Mouse (Mus musculus) frontal cortex, adult 2 months (tissue): ENCODE results near the gene Armc7. TPM values are rescaled to one million over a fixed set of nuclear protein-coding genes. Genes with fewer than 3 reads are reported as not detected.
A peak's percentile ranks its signal among the peaks of the same experiment; 100 is the strongest.
"Not testable (repeated sequence)": the region's sequence is repeated elsewhere in the genome, so short reads cannot be mapped to it uniquely, and the experiment has no call there.

Experiments used
- DNase-seq, 2 experiments: peaks; one replicate each; pipeline ENCODE4 v3.0.0; 2022; ENCODE audit warnings: low spot score in 1 of 2; ENCODE audit errors: extremely low spot score in 1 of 2
- polyA plus RNA-seq: library from polyadenylated mRNA; depleted of rRNA; stranded (reverse); fragments of >200 nt; gene quantifications from 2 replicates; pipeline ENCODE4 v1.2.3, GENCODE M21; 2012

The Armc7 gene
- polyA plus RNA-seq, 1 experiment = 9.9 TPM

DNA sequence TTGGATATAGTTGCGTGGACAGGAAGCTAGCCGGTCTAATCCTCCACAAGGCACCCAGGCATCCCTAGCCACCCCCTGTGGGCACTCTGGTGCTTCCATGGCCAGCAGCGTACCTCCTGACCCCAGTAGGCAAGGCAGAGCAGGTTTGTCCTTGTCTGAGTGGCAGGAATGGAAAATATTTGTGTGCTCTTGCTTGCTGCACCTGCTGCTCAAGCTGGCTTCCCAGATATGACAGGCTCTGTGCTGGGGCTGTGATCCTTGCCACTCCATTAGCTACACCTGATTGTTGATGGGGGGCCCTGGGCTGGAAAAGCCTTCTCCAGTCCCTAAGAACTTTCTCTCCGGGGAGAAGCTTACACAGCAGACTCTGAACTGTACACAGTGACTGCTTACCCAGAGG, 22.2 kb upstream of the Armc7 start:
- no peak for DNase-seq

DNA sequence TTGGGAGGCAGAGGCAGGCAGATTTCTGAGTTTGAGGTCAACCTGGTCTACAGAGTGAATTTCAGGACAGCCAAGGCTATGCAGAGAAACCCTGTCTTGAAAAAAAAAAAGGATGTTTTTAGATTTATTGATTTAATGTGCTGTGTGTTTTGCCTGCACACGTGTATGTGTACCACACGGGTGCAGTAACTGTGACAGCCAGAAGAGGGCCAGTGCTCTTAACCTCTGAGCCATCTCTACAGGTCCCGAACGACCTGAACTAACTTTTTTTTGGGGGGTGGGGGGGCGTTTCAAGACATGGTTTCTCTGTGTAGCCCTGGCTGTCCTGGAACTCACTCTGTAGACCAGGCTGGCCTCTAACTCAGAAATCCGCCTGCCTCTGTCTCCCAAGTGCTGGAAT, 20.6 kb upstream of the Armc7 start:
- not testable (repeated sequence) for DNase-seq

- DNase-seq = no peak
These were observed 19.8 kb upstream of the Armc7 start for GRCm38 (mm10) chr11:115455619-115456018.

DNA sequence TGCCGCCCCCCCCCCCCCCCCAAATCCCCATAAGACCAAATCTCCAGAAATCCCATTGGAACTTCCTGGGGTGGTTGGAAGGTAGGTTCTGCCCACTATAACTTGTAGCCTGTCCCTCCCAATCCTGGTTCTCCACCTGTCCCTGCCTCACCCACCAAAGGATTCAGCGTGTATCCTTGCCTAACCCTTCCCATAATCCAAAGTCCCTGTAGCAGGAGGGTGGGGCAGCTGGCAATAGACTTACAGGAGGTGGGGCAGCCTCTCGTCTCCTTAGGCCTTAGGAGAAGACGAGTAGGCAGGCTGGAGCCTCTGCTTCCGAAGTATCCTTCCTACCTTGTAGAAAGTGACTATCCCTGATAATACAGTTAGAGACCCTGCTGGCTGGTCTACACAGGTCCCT, 19.3 kb upstream of the Armc7 start:
- DNase-seq = no peak

DNA sequence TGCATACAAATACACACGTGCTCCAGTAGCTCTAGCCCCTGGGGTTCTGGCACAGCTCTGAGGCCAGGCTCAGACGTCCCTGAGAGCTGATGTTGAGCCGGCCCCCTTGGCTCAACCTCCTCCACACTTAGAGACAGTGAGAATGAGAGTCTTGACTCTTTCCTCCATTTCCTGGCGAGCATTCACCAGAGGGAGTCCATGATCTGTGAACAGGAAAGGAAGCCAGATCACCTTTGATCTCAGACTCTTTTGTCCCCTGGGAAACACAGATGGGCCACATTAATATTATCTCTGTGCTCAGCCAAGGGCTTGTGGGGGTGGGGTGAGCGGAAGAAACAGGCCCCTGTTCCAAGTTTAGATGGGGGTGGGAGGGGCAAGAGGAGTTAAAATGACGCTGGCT, 18.1 kb upstream of the Armc7 start:
- DNase-seq = no peak

DNA sequence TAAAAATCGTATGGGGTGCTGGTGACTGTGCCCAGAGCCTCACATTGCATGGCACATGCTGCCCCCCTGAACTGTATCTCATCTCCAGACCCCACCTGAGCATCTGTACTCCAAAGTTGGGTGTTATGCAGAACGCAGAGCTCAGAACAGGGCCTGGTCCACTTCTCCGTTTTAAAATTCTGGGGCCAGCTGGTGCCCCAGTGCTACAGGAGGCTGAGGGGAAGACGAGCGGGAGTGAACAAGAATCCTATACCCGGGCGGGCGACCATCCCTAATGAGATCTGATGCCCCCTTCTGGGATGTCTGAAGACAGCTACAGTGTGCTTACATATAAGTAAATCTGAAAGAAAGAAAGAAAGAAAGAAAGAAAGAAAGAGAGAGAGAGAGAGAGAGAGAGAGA, 14.5 kb upstream of the Armc7 start:
- no peak for DNase-seq

- no peak for DNase-seq
These were observed 13.6 kb upstream of the Armc7 start for GRCm38 (mm10) chr11:115461846-115462242.

DNA sequence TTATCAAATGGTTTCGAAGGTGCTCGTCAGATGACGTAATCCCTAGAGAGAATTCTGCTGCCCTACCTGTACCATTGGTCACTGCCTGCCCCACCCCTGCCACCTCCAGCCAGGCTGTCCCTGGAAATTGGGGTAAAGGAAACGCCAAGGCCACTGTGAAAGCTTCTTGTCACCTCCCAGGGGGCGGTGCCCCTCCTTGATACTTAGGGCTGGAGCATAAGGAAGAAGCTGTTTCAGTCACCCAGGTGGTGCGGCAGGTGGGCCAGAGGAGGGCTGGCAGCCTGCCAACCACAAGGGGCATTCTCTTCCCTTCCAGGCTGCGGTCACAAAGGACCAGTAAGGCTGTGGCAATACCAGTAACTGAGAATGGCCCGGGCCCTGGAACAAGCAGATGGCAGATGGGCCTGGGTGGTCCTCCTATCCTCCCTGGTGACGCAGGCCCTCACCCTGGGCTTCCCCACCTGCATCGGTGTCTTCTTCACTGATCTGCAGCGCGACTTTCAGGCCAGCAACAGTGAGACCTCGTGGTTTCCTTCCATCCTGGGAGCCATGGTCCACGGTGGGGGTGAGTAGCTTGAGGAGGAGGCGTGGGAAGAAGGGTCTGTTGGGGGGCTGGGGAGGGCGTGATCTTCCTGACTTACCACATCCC, 13.1 kb upstream of the Armc7 start, which contains the start of gene Slc16a5:
Gene Slc16a5 (plus strand): TSS at position 232 of the 649 bp plus-strand sequence.
- no peak for DNase-seq

- no peak for DNase-seq
These were observed 12.1 kb upstream of the Armc7 start for GRCm38 (mm10) chr11:115463397-115463796.

GRCm38 (mm10) chr11:115464851-115465250, 10.6 kb upstream of the Armc7 start:
- no peak for DNase-seq

GRCm38 (mm10) chr11:115467217-115467618, 8.2 kb upstream of the Armc7 start:
- DNase-seq = no peak

DNA sequence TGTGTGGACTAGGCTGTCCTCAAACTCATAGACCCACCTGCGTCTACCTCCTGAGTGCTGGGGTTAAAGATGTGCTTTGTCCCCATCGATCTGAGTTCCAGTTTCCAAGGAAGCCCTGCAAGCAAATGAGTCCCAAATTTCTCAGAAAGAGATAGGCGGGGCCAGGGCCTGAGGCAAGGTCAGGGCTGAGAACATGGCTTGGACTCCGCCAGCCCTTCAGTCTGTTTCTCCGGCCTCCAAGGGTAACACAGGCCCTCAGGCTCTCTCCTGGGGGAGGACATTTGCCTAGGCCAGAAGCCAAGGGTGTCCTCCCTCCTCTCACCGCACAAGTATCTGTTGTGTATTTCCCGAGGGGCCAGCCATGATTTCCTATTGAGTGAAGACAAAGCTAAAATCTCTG, 3.3 kb upstream of the Armc7 start:
- DNase-seq = no peak

GRCm38 (mm10) chr11:115473626-115474275, 1.7 kb upstream of the Armc7 start:
- peak; percentile 97 to 100 for DNase-seq

DNA sequence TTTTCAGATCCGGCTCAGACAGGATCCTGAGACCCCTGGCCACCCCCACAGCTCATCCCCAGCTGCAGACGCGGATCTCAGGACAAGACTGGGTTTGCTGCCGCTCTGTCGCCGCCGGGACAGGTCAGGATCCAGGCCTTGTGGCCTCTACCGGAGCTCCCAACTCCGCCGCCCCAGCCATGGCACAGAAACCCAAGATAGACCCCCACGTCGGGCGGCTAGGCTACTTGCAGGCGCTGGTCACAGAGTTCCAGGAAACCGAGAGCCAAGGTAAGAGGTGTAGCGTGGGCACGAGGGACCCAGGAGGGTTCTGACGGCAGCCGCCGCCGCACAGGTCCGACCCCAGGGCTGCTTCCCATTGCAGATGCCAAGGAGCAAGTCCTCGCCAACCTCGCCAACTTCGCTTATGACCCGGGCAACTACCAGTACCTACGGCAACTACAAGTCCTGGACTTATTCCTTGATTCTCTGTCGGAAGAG, 331 bp downstream of the Armc7 start:
- DNase-seq = no peak

- DNase-seq = not testable (repeated sequence)
These were observed 1.2 kb downstream of the Armc7 start for GRCm38 (mm10) chr11:115476630-115477029.

GRCm38 (mm10) chr11:115477388-115477787, 1.9 kb downstream of the Armc7 start:
- DNase-seq = not testable (repeated sequence)

GRCm38 (mm10) chr11:115478296-115478938, 3.0 kb downstream of the Armc7 start:
- peak in 1 of 2 experiments; percentile 57 for DNase-seq

- peak; percentile 79 to 84 for DNase-seq
These were observed 6.2 kb downstream of the Armc7 start for GRCm38 (mm10) chr11:115481553-115482259.

DNA sequence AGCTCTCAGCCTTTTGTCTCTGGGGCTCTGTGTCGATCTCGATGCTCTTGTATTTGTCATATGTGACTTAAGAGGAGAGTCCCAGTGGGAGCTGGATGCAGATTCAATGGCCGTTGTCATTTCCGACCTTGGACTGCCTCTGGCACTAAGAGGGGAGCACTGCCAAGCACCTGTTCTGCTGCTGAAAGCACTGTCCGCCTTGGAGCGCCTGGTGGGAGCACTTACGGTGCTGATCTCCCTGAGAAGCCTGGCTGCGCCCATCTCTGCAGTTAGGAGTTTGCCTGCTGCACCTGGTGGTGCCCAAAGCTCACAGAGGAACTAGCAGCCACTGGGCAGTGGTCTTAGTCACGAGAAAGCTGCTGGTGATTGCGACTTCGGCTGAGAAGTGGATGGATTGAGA, 7.8 kb downstream of the Armc7 start:
- DNase-seq = no peak

GRCm38 (mm10) chr11:115483726-115484125, 8.3 kb downstream of the Armc7 start:
- DNase-seq = peak in 1 of 2 experiments; percentile 91

DNA sequence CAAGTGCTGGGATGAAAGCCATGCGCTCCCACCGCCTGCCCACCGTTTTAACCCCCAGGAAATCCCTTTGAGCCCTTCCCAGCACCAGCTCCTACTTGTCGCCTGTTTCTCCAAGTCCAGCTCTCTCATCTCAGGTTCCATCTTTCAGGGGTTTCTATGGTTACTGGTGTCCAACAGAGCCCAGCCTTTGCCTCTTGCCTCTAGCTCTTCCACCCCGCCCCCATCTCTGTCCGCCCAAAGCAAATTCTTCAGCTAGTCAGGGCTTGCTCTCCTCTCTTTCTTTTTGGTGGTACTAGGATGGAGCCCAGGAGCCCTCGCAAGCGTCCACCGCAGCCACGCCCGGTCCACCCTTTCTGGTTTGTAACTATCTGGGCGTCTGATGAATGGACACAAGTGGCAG, 9.7 kb downstream of the Armc7 start:
- no peak for DNase-seq
